Mouse (Mus musculus) megakaryocyte, embryonic 14.5 days (primary cell): ENCODE data around the gene Stk25.

Experiments
- FLI1 ChIP-seq: IDR thresholded peaks from 2 replicates; pipeline ENCODE4 v1.6.1; 2012; ENCODE audit warnings: low read length, inconsistent platforms, mixed read lengths
- GATA1 ChIP-seq: IDR thresholded peaks from 3 replicates; pipeline ENCODE4 v1.6.1; 2012; ENCODE audit warnings: mixed read lengths, low read length, inconsistent platforms, borderline replicate concordance

DNA sequence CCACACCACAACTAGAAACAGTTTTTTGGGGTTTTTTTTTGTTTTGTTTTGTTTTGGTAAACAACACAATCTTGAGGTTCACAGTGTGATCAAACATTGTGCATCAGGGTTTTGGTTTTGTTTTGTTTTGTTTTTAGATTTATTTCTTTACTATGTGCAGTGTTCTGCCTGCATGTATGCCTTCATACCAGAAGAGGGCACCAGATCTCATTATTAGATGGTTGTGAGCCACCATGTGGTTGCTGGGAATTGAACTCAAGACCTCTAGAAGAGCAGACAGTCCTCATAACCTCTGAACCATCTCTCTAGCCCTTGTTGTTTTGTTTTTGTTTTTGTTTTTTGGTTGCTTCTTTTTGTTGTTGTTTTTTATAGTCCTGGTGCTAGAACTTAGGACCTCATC lies 64.5 kb downstream of the Stk25 start:
- no peak for TF ChIP-seq GATA1
- TF ChIP-seq FLI1, result no peak
